Mouse (Mus musculus): Measurements from ENCODE around the gene Mrgprd. TPM values are rescaled to one million over a fixed set of nuclear protein-coding genes. Genes with fewer than 3 reads are reported as not detected.

The Mrgprd gene
- polyA plus RNA-seq, 1 experiment from 2014 or later = not detected

- DNase-seq (ENCODE audit: low spot score) = no peak
- Histone ChIP-seq H3K36me3 (replicated peaks) (no peaks in the 10 kb centered on the region), H3K27ac (replicated peaks) (no peak overlapping the region), H3K4me1 (peaks cover 5% of the 10 kb centered on the region), H3K9me3 (no peaks in the 10 kb centered on the region), H3K4me3 (no peak overlapping the region), H3K27me3 (replicated peaks; ENCODE audit: low read depth, poor library complexity, severe bottlenecking) (no peaks in the 10 kb centered on the region)
- WGBS = 66% methylated on average over 2 of the region's 2 CpGs
Measured at GRCm38 (mm10) chr7:145292726-145293125, 21.9 kb upstream of the Mrgprd start.

GRCm38 (mm10) chr7:145293859-145294258 is 20.8 kb upstream of the Mrgprd start:
- WGBS = 41% methylated on average over 6 of the region's 6 CpGs
- Histone ChIP-seq H3K4me3 (no peak overlapping the region), H3K27ac (replicated peaks) (no peak overlapping the region), H3K36me3 (replicated peaks) (no peaks in the 10 kb centered on the region), H3K27me3 (replicated peaks; ENCODE audit: low read depth, poor library complexity, severe bottlenecking) (no peaks in the 10 kb centered on the region), H3K9me3 (no peaks in the 10 kb centered on the region), H3K4me1 (peaks cover 3% of the 10 kb centered on the region)
- no peak for DNase-seq (ENCODE audit: low spot score)

- Histone ChIP-seq H3K9me3 (no peaks in the 10 kb centered on the region), H3K27ac (replicated peaks) (no peak overlapping the region), H3K36me3 (replicated peaks) (no peaks in the 10 kb centered on the region), H3K4me3 (no peak overlapping the region), H3K4me1 (peaks cover 42% of the 10 kb centered on the region), H3K27me3 (replicated peaks; ENCODE audit: low read depth, poor library complexity, severe bottlenecking) (0 out of 2 replicates have a peak, but pooled peaks cover 8% of the 10 kb centered on the region)
- 68% methylated on average over 3 of the region's 3 CpGs for whole genome bisulfite sequencing
- no peak for DNase-seq (ENCODE audit: low spot score)
Measured at GRCm38 (mm10) chr7:145298666-145299490, 15.8 kb upstream of the Mrgprd start.

GRCm38 (mm10) chr7:145299562-145300320 is 14.9 kb upstream of the Mrgprd start:
- no peak for DNase-seq (ENCODE audit: low spot score)
- Histone ChIP-seq H3K9me3 (no peaks in the 10 kb centered on the region), H3K4me3 (no peak overlapping the region), H3K27ac (replicated peaks) (peak overlapping the region; percentile 30; the same call in 1 of the 2 replicates), H3K36me3 (replicated peaks) (no peaks in the 10 kb centered on the region), H3K4me1 (peaks cover 42% of the 10 kb centered on the region), H3K27me3 (replicated peaks; ENCODE audit: low read depth, poor library complexity, severe bottlenecking) (0 out of 2 replicates have a peak, but pooled peaks cover 8% of the 10 kb centered on the region)
- WGBS = 64% methylated on average over 7 of the region's 7 CpGs

- WGBS = 39% methylated on average over 13 of the region's 13 CpGs
- H3K27ac ChIP-seq (replicated peaks) = peak within 1 kb of the TSS; percentile 30; the same call in 1 of the 2 replicates
- H3K4me1 ChIP-seq = peaks cover 42% of the 10 kb centered on the region
- 0 out of 2 replicates have a peak, but pooled peaks cover 8% of the 10 kb centered on the region for H3K27me3 ChIP-seq (replicated peaks; ENCODE audit: low read depth, poor library complexity, severe bottlenecking)
- no peak for DNase-seq (ENCODE audit: low spot score)
- H3K36me3 ChIP-seq (replicated peaks) = no peaks in the 10 kb centered on the region
- H3K4me3 ChIP-seq = no peak within 1 kb of the TSS
- no peaks in the 10 kb centered on the region for H3K9me3 ChIP-seq
Measured at GRCm38 (mm10) chr7:145300321-145301007, 14.2 kb upstream of the Mrgprd start, which contains the start of gene Mrgprf. Gene Mrgprf, plus strand, starts transcription at chr7:145300828.

- no peak overlapping the region for H3K4me3 ChIP-seq
- H3K36me3 ChIP-seq (replicated peaks) = no peaks in the 10 kb centered on the region
- no peaks in the 10 kb centered on the region for H3K9me3 ChIP-seq
- no peak overlapping the region for H3K27ac ChIP-seq (replicated peaks)
- peaks cover 42% of the 10 kb centered on the region for H3K4me1 ChIP-seq
- DNase-seq (ENCODE audit: low spot score) = no peak
- H3K27me3 ChIP-seq (replicated peaks; ENCODE audit: low read depth, poor library complexity, severe bottlenecking) = 0 out of 2 replicates have a peak, but pooled peaks cover 8% of the 10 kb centered on the region
Measured at GRCm38 (mm10) chr7:145301008-145301340, 13.7 kb upstream of the Mrgprd start.

- H3K4me1 ChIP-seq = peaks cover 42% of the 10 kb centered on the region
- H3K4me3 ChIP-seq = no peak overlapping the region
- H3K27ac ChIP-seq (replicated peaks) = no peak overlapping the region
- no peak for DNase-seq (ENCODE audit: low spot score)
- H3K9me3 ChIP-seq = no peaks in the 10 kb centered on the region
- H3K36me3 ChIP-seq (replicated peaks) = no peaks in the 10 kb centered on the region
- H3K27me3 ChIP-seq (replicated peaks; ENCODE audit: low read depth, poor library complexity, severe bottlenecking) = 0 out of 2 replicates have a peak, but pooled peaks cover 8% of the 10 kb centered on the region
- WGBS = 92% methylated on average over 6 of the region's 6 CpGs
Measured at GRCm38 (mm10) chr7:145301341-145302005, 13.2 kb upstream of the Mrgprd start.

GRCm38 (mm10) chr7:145302488-145303285 is 11.9 kb upstream of the Mrgprd start:
- no peaks in the 10 kb centered on the region for H3K9me3 ChIP-seq
- peaks cover 42% of the 10 kb centered on the region for H3K4me1 ChIP-seq
- H3K27me3 ChIP-seq (replicated peaks; ENCODE audit: low read depth, poor library complexity, severe bottlenecking) = 0 out of 2 replicates have a peak, but pooled peaks cover 9% of the 10 kb centered on the region
- 5% methylated on average over 20 of the region's 20 CpGs for WGBS
- H3K36me3 ChIP-seq (replicated peaks) = no peaks in the 10 kb centered on the region
- DNase-seq (ENCODE audit: low spot score) = peak; percentile 93
- peak overlapping the region; percentile 45 for H3K4me3 ChIP-seq
- H3K27ac ChIP-seq (replicated peaks) = peak overlapping the region; percentile 79

GRCm38 (mm10) chr7:145304153-145304552 is 10.5 kb upstream of the Mrgprd start:
- peaks cover 46% of the 10 kb centered on the region for H3K4me1 ChIP-seq
- 76% methylated on average over 2 of the region's 2 CpGs for WGBS
- H3K4me3 ChIP-seq = no peak overlapping the region
- H3K36me3 ChIP-seq (replicated peaks) = no peaks in the 10 kb centered on the region
- 0 out of 2 replicates have a peak, but pooled peaks cover 14% of the 10 kb centered on the region for H3K27me3 ChIP-seq (replicated peaks; ENCODE audit: low read depth, poor library complexity, severe bottlenecking)
- no peak overlapping the region for H3K27ac ChIP-seq (replicated peaks)
- DNase-seq (ENCODE audit: low spot score) = no peak
- no peaks in the 10 kb centered on the region for H3K9me3 ChIP-seq

- no peak for DNase-seq (ENCODE audit: low spot score)
- Histone ChIP-seq H3K27ac (replicated peaks) (no peak overlapping the region), H3K27me3 (replicated peaks; ENCODE audit: low read depth, poor library complexity, severe bottlenecking) (0 out of 2 replicates have a peak, but pooled peaks cover 7% of the 10 kb centered on the region), H3K4me1 (peaks cover 17% of the 10 kb centered on the region), H3K9me3 (no peaks in the 10 kb centered on the region), H3K36me3 (replicated peaks) (no peaks in the 10 kb centered on the region), H3K4me3 (no peak overlapping the region)
- 93% methylated on average over 10 of the region's 10 CpGs for WGBS
Measured at GRCm38 (mm10) chr7:145307636-145308035, 7.0 kb upstream of the Mrgprd start.

- Histone ChIP-seq H3K36me3 (replicated peaks) (no peaks in the 10 kb centered on the region), H3K4me3 (no peak overlapping the region), H3K4me1 (peaks cover 12% of the 10 kb centered on the region), H3K9me3 (no peaks in the 10 kb centered on the region), H3K27ac (replicated peaks) (no peak overlapping the region), H3K27me3 (replicated peaks; ENCODE audit: low read depth, poor library complexity, severe bottlenecking) (0 out of 2 replicates have a peak, but pooled peaks cover 7% of the 10 kb centered on the region)
- WGBS = 83% methylated on average over 30 of the region's 30 CpGs
- DNase-seq (ENCODE audit: low spot score) = no peak
Measured at GRCm38 (mm10) chr7:145308061-145308675, 6.5 kb upstream of the Mrgprd start.

All from embryonic facial prominence, embryonic 10.5 days (tissue).